Mouse (Mus musculus) midbrain, embryonic 16.5 days (tissue): ENCODE data around the gene Camsap3. TPM values are rescaled to one million over a fixed set of nuclear protein-coding genes. Genes with fewer than 3 reads are reported as not detected.

Source experiments
- ATAC-seq: fragments of 200-750 bp; cut with Nextera tagmentation; 2 replicates; pipeline ENCODE4 v1.8.0; 2017; ENCODE audit warnings: moderate TSS enrichment
- H3K27ac ChIP-seq: fragments of 300-500 bp; sonication (generic); 2 replicates; pipeline ENCODE4 v1.5.1; 2014; ENCODE audit warnings: mild to moderate bottlenecking, low read length, mixed read lengths
- H3K27me3 ChIP-seq: fragments of 300-500 bp; sonication (generic); 2 replicates; pipeline ENCODE4 v1.6.1; 2014; ENCODE audit warnings: low read depth, low read length, mixed read lengths; ENCODE audit not compliant: control insufficient read depth, insufficient read depth
- H3K36me3 ChIP-seq: fragments of 300-500 bp; sonication (generic); 2 replicates; pipeline ENCODE4 v1.6.1; 2014; ENCODE audit warnings: mild to moderate bottlenecking, low read length, moderate library complexity, mixed read lengths; ENCODE audit not compliant: control insufficient read depth, insufficient read depth
- H3K4me1 ChIP-seq: fragments of 300-500 bp; sonication (generic); 2 replicates; pipeline ENCODE4 v1.6.1; 2014; ENCODE audit warnings: mild to moderate bottlenecking, low read length, mixed read lengths; ENCODE audit not compliant: control insufficient read depth, insufficient read depth
- H3K4me2 ChIP-seq: fragments of 300-500 bp; sonication (generic); 2 replicates; pipeline ENCODE4 v1.6.1; 2014; ENCODE audit warnings: mild to moderate bottlenecking, low read length, mixed read lengths
- H3K4me3 ChIP-seq: fragments of 300-500 bp; sonication (generic); 2 replicates; pipeline ENCODE4 v1.5.1; 2014; ENCODE audit warnings: low read depth, mild to moderate bottlenecking, low read length, moderate library complexity, mixed read lengths
- H3K9ac ChIP-seq: fragments of 300-500 bp; sonication (generic); 2 replicates; pipeline ENCODE4 v1.6.1; 2014; ENCODE audit warnings: low read depth, low read length, mixed read lengths
- H3K9me3 ChIP-seq: fragments of 300-500 bp; sonication (generic); replicated peaks from 2 replicates; pipeline ENCODE4 v1.6.1; 2014; ENCODE audit warnings: mild to moderate bottlenecking, low read length, mixed read lengths; ENCODE audit not compliant: control insufficient read depth, poor library complexity, severe bottlenecking
- WGBS: fragments of 180-500 bp; shearing (Covaris S2); extraction: QIAGEN DNeasy Blood & Tissue Kit; methylation state at CpG from one replicate; pipeline ENCODE4 v1.1.7; 2014; 5-methylcytosine and 5-hydroxymethylcytosine counted together
- polyA plus RNA-seq: library from polyadenylated mRNA; unstranded; fragments of >200 nt; fragmentation: Nextera tagmentation; extraction: Ambion mirVana; gene quantifications from 2 replicates; pipeline ENCODE4 v1.2.1, GENCODE M21; 2015

Gene Camsap3
- polyA plus RNA-seq, 1 experiment from 2014 or later: 48.7 TPM

GRCm38 (mm10) chr8:3593470-3593869 lies 6.4 kb downstream of the Camsap3 start:
- H3K4me1 ChIP-seq: no peaks in the 10 kb centered on the region
- no peaks in the 10 kb centered on the region for H3K9me3 ChIP-seq
- H3K9ac ChIP-seq: no peak overlapping the region
- 56% methylated on average over 3 of the region's 3 CpGs for WGBS
- no peak overlapping the region for H3K4me2 ChIP-seq
- H3K27ac ChIP-seq: no peak overlapping the region
- H3K4me3 ChIP-seq: no peak overlapping the region
- H3K36me3 ChIP-seq: peaks cover 5% of the 10 kb centered on the region
- H3K27me3 ChIP-seq: no peaks in the 10 kb centered on the region
- ATAC-seq: no peak

GRCm38 (mm10) chr8:3594466-3594865 lies 7.4 kb downstream of the Camsap3 start:
- H3K4me3 ChIP-seq: no peak overlapping the region
- no peaks in the 10 kb centered on the region for H3K27me3 ChIP-seq
- H3K27ac ChIP-seq: no peak overlapping the region
- WGBS: 91% methylated on average over 2 of the region's 2 CpGs
- H3K4me2 ChIP-seq: no peak overlapping the region
- no peaks in the 10 kb centered on the region for H3K4me1 ChIP-seq
- no peak for ATAC-seq
- H3K9ac ChIP-seq: no peak overlapping the region
- peaks cover 12% of the 10 kb centered on the region for H3K36me3 ChIP-seq
- no peaks in the 10 kb centered on the region for H3K9me3 ChIP-seq

DNA sequence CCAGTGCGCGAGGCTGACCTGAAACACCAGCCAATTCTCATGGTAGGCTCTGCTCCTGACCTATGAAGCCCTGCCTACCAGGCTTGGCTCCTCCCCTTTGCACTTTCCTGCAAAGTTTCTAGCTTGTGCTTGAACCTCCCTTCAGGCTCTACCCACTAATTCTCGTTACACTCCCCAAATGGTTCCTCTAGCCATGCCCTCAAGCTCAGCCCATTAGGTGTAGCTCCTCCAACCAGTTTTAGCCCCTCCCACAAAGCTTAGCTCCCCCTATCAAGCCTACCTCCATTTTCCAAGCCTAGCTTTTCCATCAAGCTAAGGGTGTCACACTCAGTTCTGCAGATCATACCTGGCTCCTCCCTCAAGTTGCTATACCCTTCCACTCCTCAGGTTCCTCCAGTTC lies 11.0 kb downstream of the Camsap3 start:
- Histone ChIP-seq H3K4me2 (no peak overlapping the region), H3K9ac (no peak overlapping the region), H3K4me1 (no peaks in the 10 kb centered on the region), H3K27ac (no peak overlapping the region), H3K36me3 (peaks cover 35% of the 10 kb centered on the region), H3K27me3 (no peaks in the 10 kb centered on the region), H3K4me3 (no peak overlapping the region), H3K9me3 (no peaks in the 10 kb centered on the region)
- ATAC-seq: no peak
- WGBS: 91% methylated on average over 3 of the region's 3 CpGs

DNA sequence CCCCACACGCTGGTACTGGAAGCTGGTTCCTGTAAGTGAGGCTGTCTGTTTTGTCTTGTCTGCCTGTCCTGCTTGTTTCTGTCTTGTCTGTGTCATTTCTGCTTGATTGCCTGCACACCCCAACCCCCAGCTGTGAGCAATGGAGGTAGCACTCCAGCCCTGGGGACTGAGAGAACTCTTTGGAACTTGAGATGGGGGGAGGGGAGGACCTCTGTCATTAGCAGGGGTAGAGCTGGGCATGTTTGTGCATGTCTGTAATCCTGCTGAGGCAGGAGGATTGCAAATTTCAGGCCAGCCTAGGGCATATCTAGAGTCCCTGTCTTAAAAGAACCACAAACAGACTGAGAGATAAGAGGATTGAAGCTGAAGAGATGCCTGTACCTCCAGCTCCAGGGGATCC lies 12.1 kb downstream of the Camsap3 start:
- no peak overlapping the region for H3K4me2 ChIP-seq
- H3K27ac ChIP-seq: no peak overlapping the region
- 86% methylated on average over 1 of the region's 1 CpGs for WGBS
- peaks cover 44% of the 10 kb centered on the region for H3K36me3 ChIP-seq
- H3K9me3 ChIP-seq: no peaks in the 10 kb centered on the region
- no peaks in the 10 kb centered on the region for H3K4me1 ChIP-seq
- H3K9ac ChIP-seq: no peak overlapping the region
- H3K27me3 ChIP-seq: no peaks in the 10 kb centered on the region
- no peak for ATAC-seq
- H3K4me3 ChIP-seq: no peak overlapping the region

DNA sequence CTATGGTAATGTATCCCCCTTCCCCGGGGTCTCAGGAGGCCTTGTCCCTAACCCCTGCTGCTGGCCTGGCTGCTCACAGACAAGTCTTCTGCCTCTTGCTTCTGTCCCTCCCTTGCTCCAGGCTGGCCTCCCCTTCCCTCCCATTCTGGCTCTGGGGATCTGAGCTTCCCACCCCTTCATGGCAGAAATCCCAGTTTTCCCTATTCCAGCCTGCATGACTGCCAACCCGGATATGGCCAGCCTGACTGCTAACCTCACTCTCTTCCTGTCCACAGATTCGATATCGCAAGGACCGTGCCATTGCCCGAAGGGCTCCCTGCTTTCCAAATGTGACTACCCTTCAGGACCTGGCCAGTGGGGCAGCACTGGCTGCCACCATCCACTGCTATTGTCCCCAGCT lies 13.3 kb downstream of the Camsap3 start:
- Histone ChIP-seq H3K27ac (no peak overlapping the region), H3K4me1 (no peaks in the 10 kb centered on the region), H3K27me3 (no peaks in the 10 kb centered on the region), H3K9me3 (no peaks in the 10 kb centered on the region), H3K4me2 (no peak overlapping the region), H3K4me3 (no peak overlapping the region), H3K36me3 (peaks cover 52% of the 10 kb centered on the region), H3K9ac (no peak overlapping the region)
- no peak for ATAC-seq
- WGBS: 91% methylated on average over 6 of the region's 6 CpGs

DNA sequence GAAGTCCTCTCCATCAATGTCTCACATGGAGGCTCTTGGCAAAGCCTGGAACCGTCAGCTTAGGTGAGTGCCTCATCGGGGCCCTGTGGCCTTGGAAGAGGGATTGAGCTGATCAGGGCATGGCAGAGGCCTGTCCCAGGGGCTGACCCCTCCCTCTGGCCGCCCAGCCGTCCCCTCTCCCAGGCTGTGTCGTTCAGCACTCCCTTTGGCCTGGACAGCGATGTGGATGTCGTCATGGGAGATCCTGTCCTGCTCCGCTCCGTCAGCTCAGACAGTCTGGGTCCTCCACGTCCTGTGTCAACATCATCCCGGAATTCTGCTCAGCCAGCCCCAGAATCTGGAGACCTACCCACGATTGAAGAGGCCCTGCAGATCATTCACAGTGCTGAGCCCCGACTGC lies 16.3 kb downstream of the Camsap3 start:
- no peak overlapping the region for H3K27ac ChIP-seq
- no peaks in the 10 kb centered on the region for H3K9me3 ChIP-seq
- no peaks in the 10 kb centered on the region for H3K27me3 ChIP-seq
- WGBS: 89% methylated on average over 13 of the region's 13 CpGs
- H3K9ac ChIP-seq: no peak overlapping the region
- H3K36me3 ChIP-seq: peaks cover 68% of the 10 kb centered on the region
- no peak overlapping the region for H3K4me3 ChIP-seq
- H3K4me2 ChIP-seq: no peak overlapping the region
- ATAC-seq: no peak
- H3K4me1 ChIP-seq: no peaks in the 10 kb centered on the region

DNA sequence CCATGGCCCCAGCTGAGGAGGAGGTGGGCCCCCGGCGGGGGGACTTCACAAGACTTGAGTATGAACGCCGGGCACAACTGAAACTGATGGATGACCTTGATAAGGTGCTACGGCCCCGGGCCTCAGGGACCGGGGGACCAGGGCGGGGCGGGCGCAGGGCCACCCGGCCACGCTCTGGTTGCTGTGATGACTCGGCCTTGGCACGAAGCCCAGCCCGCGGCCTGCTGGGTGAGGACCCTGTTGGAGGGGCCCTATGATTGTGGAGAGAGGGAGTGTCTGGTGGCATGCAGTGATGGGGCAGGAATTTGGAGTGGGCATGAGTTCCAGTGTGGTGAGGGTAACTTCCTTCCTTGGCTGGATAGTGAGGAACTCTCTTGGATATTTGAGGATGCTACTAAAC lies 19.5 kb downstream of the Camsap3 start:
- no peak for ATAC-seq
- Histone ChIP-seq H3K4me3 (no peak overlapping the region), H3K4me1 (no peaks in the 10 kb centered on the region), H3K4me2 (no peak overlapping the region), H3K9me3 (no peaks in the 10 kb centered on the region), H3K27me3 (no peaks in the 10 kb centered on the region), H3K9ac (no peak overlapping the region), H3K36me3 (peaks cover 63% of the 10 kb centered on the region), H3K27ac (no peak overlapping the region)
- WGBS: 90% methylated on average over 16 of the region's 16 CpGs

DNA sequence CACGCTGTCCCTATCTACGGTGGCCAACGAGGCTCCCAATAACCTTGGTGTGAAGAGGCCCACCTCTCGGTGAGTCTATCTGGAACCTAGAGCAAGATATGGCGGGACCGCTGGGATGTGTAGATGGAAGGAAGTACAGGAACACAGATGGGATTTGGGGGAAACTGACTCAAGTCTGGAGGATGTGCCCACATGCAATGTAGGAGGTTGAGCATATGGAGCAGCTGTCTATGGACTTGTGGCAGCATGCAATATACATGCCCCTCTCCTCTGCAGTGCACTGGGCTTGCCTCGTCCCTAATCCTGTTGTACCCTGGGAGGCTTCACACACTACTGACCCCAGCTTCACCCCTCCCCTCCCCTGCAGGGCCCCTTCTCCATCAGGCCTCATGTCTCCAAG lies 20.7 kb downstream of the Camsap3 start:
- H3K27ac ChIP-seq: no peak overlapping the region
- no peak for ATAC-seq
- no peaks in the 10 kb centered on the region for H3K9me3 ChIP-seq
- no peak overlapping the region for H3K4me3 ChIP-seq
- WGBS: 84% methylated on average over 7 of the region's 7 CpGs
- no peak overlapping the region for H3K4me2 ChIP-seq
- no peaks in the 10 kb centered on the region for H3K4me1 ChIP-seq
- no peaks in the 10 kb centered on the region for H3K27me3 ChIP-seq
- H3K36me3 ChIP-seq: peaks cover 57% of the 10 kb centered on the region
- no peak overlapping the region for H3K9ac ChIP-seq

- no peaks in the 10 kb centered on the region for H3K4me1 ChIP-seq
- no peak overlapping the region for H3K27ac ChIP-seq
- H3K4me2 ChIP-seq: no peak overlapping the region
- H3K36me3 ChIP-seq: peaks cover 56% of the 10 kb centered on the region
- no peak overlapping the region for H3K9ac ChIP-seq
- no peak for ATAC-seq
- H3K9me3 ChIP-seq: no peaks in the 10 kb centered on the region
- 86% methylated on average over 12 of the region's 12 CpGs for WGBS
- no peaks in the 10 kb centered on the region for H3K27me3 ChIP-seq
- H3K4me3 ChIP-seq: no peak overlapping the region
Measured at GRCm38 (mm10) chr8:3609046-3609815, 22.1 kb downstream of the Camsap3 start.
